Mouse (Mus musculus) heart, embryonic 11.5 days (tissue): ENCODE data around the gene Plcl2. TPM values are rescaled to one million over a fixed set of nuclear protein-coding genes. Genes with fewer than 3 reads are reported as not detected.

Experiments used
- ATAC-seq: fragments of 200-750 bp; cut with Nextera tagmentation; replicated peaks from 2 replicates; pipeline ENCODE4 v1.8.0; 2017; ENCODE audit warnings: moderate library complexity; ENCODE audit not compliant: insufficient number of reproducible peaks, low FRiP score, low TSS enrichment
- H3K27ac ChIP-seq: fragments of 300-500 bp; sonication (generic); 2 replicates; pipeline ENCODE4 v1.5.1; 2014; ENCODE audit warnings: mild to moderate bottlenecking, low read depth, low read length
- H3K27me3 ChIP-seq: fragments of 300-500 bp; sonication (generic); 2 replicates; pipeline ENCODE4 v1.6.1; 2014; ENCODE audit warnings: mild to moderate bottlenecking, low read length, mixed read lengths; ENCODE audit not compliant: control insufficient read depth, insufficient read depth
- H3K36me3 ChIP-seq: fragments of 300-500 bp; sonication (generic); 2 replicates; pipeline ENCODE4 v1.6.1; 2014; ENCODE audit warnings: mild to moderate bottlenecking, low read length, moderate library complexity, mixed read lengths; ENCODE audit not compliant: control insufficient read depth, insufficient read depth
- H3K4me1 ChIP-seq: fragments of 300-500 bp; sonication (generic); 2 replicates; pipeline ENCODE4 v1.6.1; 2014; ENCODE audit warnings: low read length; ENCODE audit not compliant: control insufficient read depth, insufficient read depth
- H3K4me2 ChIP-seq: fragments of 300-500 bp; sonication (generic); 2 replicates; pipeline ENCODE4 v1.6.1; 2014; ENCODE audit warnings: mild to moderate bottlenecking, moderate library complexity
- H3K4me3 ChIP-seq: fragments of 300-500 bp; sonication (generic); 2 replicates; pipeline ENCODE4 v1.5.1; 2014; ENCODE audit warnings: low read depth, low read length
- H3K9ac ChIP-seq: fragments of 300-500 bp; sonication (generic); 2 replicates; pipeline ENCODE4 v1.6.1; 2014; ENCODE audit warnings: mild to moderate bottlenecking, low read depth, low read length, moderate library complexity
- H3K9me3 ChIP-seq: fragments of 300-500 bp; sonication (generic); replicated peaks from 2 replicates; pipeline ENCODE4 v1.6.1; 2016; ENCODE audit warnings: low read length; ENCODE audit not compliant: control insufficient read depth
- WGBS: fragments of 180-500 bp; shearing (Covaris S2); extraction: QIAGEN DNeasy Blood & Tissue Kit; methylation state at CpG from one replicate; pipeline ENCODE4 v1.1.7; 2014; ENCODE audit not compliant: insufficient replicate concordance; 5-methylcytosine and 5-hydroxymethylcytosine counted together
- polyA plus RNA-seq: library from polyadenylated mRNA; unstranded; fragments of >200 nt; fragmentation: Nextera tagmentation; extraction: Ambion mirVana; gene quantifications from 2 replicates; pipeline ENCODE4 v1.2.1, GENCODE M21; 2014

Gene Plcl2
- polyA plus RNA-seq, 1 experiment from 2014 or later: 5.2 TPM

- Histone ChIP-seq H3K9me3 (no peaks in the 10 kb centered on the region), H3K4me3 (no peak overlapping the region), H3K27me3 (no peaks in the 10 kb centered on the region), H3K27ac (no peak overlapping the region), H3K4me1 (peaks cover 7% of the 10 kb centered on the region; the same call in 1 of the 2 replicates), H3K4me2 (no peak overlapping the region), H3K36me3 (no peaks in the 10 kb centered on the region), H3K9ac (no peak overlapping the region)
- no peak for ATAC-seq
- 76% methylated on average over 2 of the region's 2 CpGs for WGBS
Observed at GRCm38 (mm10) chr17:50729031-50729430, 219.8 kb downstream of the Plcl2 start.

DNA sequence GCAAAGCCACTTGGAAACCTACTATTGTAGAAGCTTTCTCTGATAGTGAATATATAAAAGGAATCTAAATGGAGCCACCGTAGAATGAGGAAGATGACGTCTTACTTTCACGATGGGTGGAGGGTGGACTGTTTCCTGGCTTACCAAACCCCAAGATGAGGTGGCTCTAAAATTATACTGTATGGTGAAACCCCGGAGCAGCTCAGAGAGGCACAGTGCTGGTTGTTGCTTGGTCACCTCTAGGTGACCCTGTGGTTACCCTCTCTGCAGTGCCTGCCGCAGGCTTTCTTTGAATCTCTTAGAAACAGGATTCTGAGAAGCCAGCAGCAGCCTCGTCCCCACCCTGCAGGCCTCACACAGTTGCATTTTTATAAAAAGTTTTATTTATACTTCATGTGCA lies 220.4 kb downstream of the Plcl2 start:
- H3K9ac ChIP-seq: no peak overlapping the region
- no peak for ATAC-seq
- no peaks in the 10 kb centered on the region for H3K27me3 ChIP-seq
- 83% methylated on average over 6 of the region's 6 CpGs for WGBS
- no peak overlapping the region for H3K4me3 ChIP-seq
- H3K9me3 ChIP-seq: no peaks in the 10 kb centered on the region
- no peaks in the 10 kb centered on the region for H3K36me3 ChIP-seq
- H3K27ac ChIP-seq: no peak overlapping the region
- no peak overlapping the region for H3K4me2 ChIP-seq
- peaks cover 9% of the 10 kb centered on the region; the same call in 1 of the 2 replicates for H3K4me1 ChIP-seq

GRCm38 (mm10) chr17:50730896-50731295 lies 221.7 kb downstream of the Plcl2 start:
- ATAC-seq: no peak

GRCm38 (mm10) chr17:50731876-50732275 lies 222.7 kb downstream of the Plcl2 start:
- no peaks in the 10 kb centered on the region for H3K36me3 ChIP-seq
- ATAC-seq: no peak
- peaks cover 26% of the 10 kb centered on the region for H3K4me1 ChIP-seq
- no peak overlapping the region for H3K27ac ChIP-seq
- H3K9me3 ChIP-seq: no peaks in the 10 kb centered on the region
- no peak overlapping the region for H3K9ac ChIP-seq
- WGBS: 80% methylated on average over 5 of the region's 5 CpGs
- H3K4me2 ChIP-seq: no peak overlapping the region
- H3K27me3 ChIP-seq: no peaks in the 10 kb centered on the region
- no peak overlapping the region for H3K4me3 ChIP-seq

More at GRCm38 (mm10) chr17:50730896-50731295, 221.7 kb downstream of the Plcl2 start:
- Histone ChIP-seq H3K27me3 (no peaks in the 10 kb centered on the region), H3K27ac (no peak overlapping the region), H3K9me3 (no peaks in the 10 kb centered on the region), H3K4me1 (peaks cover 22% of the 10 kb centered on the region), H3K36me3 (no peaks in the 10 kb centered on the region), H3K4me2 (no peak overlapping the region), H3K9ac (no peak overlapping the region), H3K4me3 (no peak overlapping the region)
- 85% methylated on average over 2 of the region's 2 CpGs for WGBS

- Histone ChIP-seq H3K4me3 (no peak overlapping the region), H3K36me3 (no peaks in the 10 kb centered on the region), H3K27me3 (no peaks in the 10 kb centered on the region), H3K4me1 (peaks cover 29% of the 10 kb centered on the region), H3K9me3 (no peaks in the 10 kb centered on the region), H3K4me2 (no peak overlapping the region), H3K9ac (no peak overlapping the region), H3K27ac (no peak overlapping the region)
- WGBS: 90% methylated on average over 7 of the region's 7 CpGs
- no peak for ATAC-seq
Observed at GRCm38 (mm10) chr17:50733390-50733789, 224.2 kb downstream of the Plcl2 start.

GRCm38 (mm10) chr17:50734781-50735180 lies 225.6 kb downstream of the Plcl2 start:
- H3K4me1 ChIP-seq: peaks cover 29% of the 10 kb centered on the region
- no peak overlapping the region for H3K4me3 ChIP-seq
- no peaks in the 10 kb centered on the region for H3K36me3 ChIP-seq
- no peak overlapping the region for H3K9ac ChIP-seq
- H3K27me3 ChIP-seq: no peaks in the 10 kb centered on the region
- H3K9me3 ChIP-seq: no peaks in the 10 kb centered on the region
- no peak for ATAC-seq
- 85% methylated on average over 6 of the region's 6 CpGs for whole genome bisulfite sequencing
- no peak overlapping the region for H3K4me2 ChIP-seq
- peak overlapping the region; percentile 1; the same call in 1 of the 2 replicates for H3K27ac ChIP-seq

- no peak for ATAC-seq
- Histone ChIP-seq H3K9me3 (no peaks in the 10 kb centered on the region), H3K4me3 (no peak overlapping the region), H3K4me1 (peaks cover 27% of the 10 kb centered on the region), H3K9ac (no peak overlapping the region), H3K4me2 (no peak overlapping the region), H3K27ac (peak overlapping the region; percentile 1), H3K27me3 (no peaks in the 10 kb centered on the region), H3K36me3 (no peaks in the 10 kb centered on the region)
- WGBS: 55% methylated on average over 4 of the region's 4 CpGs
Observed at GRCm38 (mm10) chr17:50735382-50735954, 226.3 kb downstream of the Plcl2 start.

DNA sequence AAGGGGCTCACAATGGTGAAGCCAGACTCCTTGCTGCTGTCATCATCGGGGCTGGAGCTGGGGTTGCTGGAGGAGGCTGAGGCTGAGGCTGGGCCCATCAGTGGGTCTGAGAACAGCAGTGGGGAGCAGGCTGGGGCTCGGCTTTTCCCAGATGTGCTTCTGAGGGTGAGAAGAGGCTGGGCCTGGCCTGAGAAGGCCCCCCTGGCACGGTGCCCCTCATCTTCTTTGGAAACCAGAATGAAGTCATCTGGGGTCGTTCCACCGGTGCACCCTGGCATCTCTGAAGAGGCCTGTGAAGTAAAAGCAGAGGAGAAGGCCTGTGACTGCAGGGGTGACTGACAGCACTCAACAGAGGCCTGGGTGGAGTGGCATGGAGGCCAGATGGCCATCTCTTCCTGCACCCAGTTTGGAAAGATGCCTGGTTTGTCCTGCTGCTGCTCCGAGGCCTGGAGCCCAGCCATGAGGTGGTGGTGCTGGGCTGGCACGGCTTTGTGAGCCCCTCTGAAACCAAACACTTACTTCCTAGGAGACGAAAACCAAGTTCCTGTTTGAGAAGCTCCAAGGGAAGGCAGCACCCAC lies 226.8 kb downstream of the Plcl2 start:
- Histone ChIP-seq H3K4me1 (peaks cover 27% of the 10 kb centered on the region), H3K27me3 (no peaks in the 10 kb centered on the region), H3K9ac (no peak overlapping the region), H3K9me3 (no peaks in the 10 kb centered on the region), H3K4me3 (no peak overlapping the region), H3K36me3 (no peaks in the 10 kb centered on the region), H3K4me2 (no peak overlapping the region), H3K27ac (peak overlapping the region; percentile 1)
- ATAC-seq: no peak
- WGBS: 66% methylated on average over 8 of the region's 8 CpGs

DNA sequence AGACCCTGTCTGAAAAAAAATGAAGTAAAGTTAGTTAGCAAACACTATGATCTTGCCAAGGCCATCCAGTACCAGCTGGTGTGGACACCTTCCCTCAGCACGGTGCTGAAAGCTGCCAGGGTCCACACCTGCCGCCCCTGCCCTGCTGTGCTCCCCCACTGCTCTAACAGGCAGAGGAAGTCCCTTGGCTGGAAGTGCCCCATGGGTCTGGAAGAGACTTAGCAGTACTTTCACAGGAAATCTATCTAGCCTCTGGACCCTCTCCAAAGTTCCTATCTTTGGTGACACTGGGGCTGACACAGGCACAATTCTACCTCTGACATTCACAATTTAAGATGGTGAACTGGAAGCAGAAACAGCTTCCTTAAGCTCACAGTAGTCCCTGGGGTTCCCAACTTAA lies 227.9 kb downstream of the Plcl2 start:
- H3K4me2 ChIP-seq: no peak overlapping the region
- no peak overlapping the region for H3K4me3 ChIP-seq
- H3K4me1 ChIP-seq: peaks cover 31% of the 10 kb centered on the region
- no peak for ATAC-seq
- H3K9me3 ChIP-seq: no peaks in the 10 kb centered on the region
- H3K27ac ChIP-seq: no peak overlapping the region
- H3K27me3 ChIP-seq: no peaks in the 10 kb centered on the region
- no peaks in the 10 kb centered on the region for H3K36me3 ChIP-seq
- 32% methylated on average over 2 of the region's 2 CpGs for WGBS
- no peak overlapping the region for H3K9ac ChIP-seq
